Mouse (Mus musculus) neural tube, embryonic 10.5 days (tissue): ENCODE data around the gene Col19a1.

Experiments used
- DNase-seq: peaks from one replicate; pipeline ENCODE4 v3.0.0-alpha.2; 2017; ENCODE audit warnings: low spot score; ENCODE audit errors: extremely low spot score

Col19a1 gene

GRCm38 (mm10) chr1:24461305-24461887 lies 125.9 kb downstream of the Col19a1 start:
- no peak for DNase-seq

- no peak for DNase-seq
Measured at GRCm38 (mm10) chr1:24458015-24458414, 129.3 kb downstream of the Col19a1 start.

GRCm38 (mm10) chr1:24452572-24453269 lies 134.6 kb downstream of the Col19a1 start:
- DNase-seq, result no peak

- no peak for DNase-seq
Measured at GRCm38 (mm10) chr1:24452159-24452558, 135.1 kb downstream of the Col19a1 start.

- no peak for DNase-seq
Measured at GRCm38 (mm10) chr1:24437425-24437824, 149.8 kb downstream of the Col19a1 start.

- no peak for DNase-seq
Measured at GRCm38 (mm10) chr1:24428306-24428705, 159.0 kb downstream of the Col19a1 start.

GRCm38 (mm10) chr1:24378125-24378821 lies 209.0 kb downstream of the Col19a1 start:
- DNase-seq, result no peak

GRCm38 (mm10) chr1:24374902-24375301 lies 212.4 kb downstream of the Col19a1 start:
- DNase-seq, result no peak

GRCm38 (mm10) chr1:24373671-24374070 lies 213.6 kb downstream of the Col19a1 start:
- DNase-seq, result no peak

GRCm38 (mm10) chr1:24372471-24373258 lies 214.6 kb downstream of the Col19a1 start:
- DNase-seq, result no peak

GRCm38 (mm10) chr1:24367570-24368517 lies 219.4 kb downstream of the Col19a1 start:
- DNase-seq, result peak; percentile 27

GRCm38 (mm10) chr1:24364775-24365174 lies 222.5 kb downstream of the Col19a1 start:
- DNase-seq, result no peak

GRCm38 (mm10) chr1:24361990-24362635 lies 225.2 kb downstream of the Col19a1 start:
- DNase-seq, result no peak

- DNase-seq, result no peak
Measured at GRCm38 (mm10) chr1:24349462-24350217, 237.6 kb downstream of the Col19a1 start.

GRCm38 (mm10) chr1:24347621-24348160 lies 239.6 kb downstream of the Col19a1 start:
- DNase-seq, result no peak

- no peak for DNase-seq
Measured at GRCm38 (mm10) chr1:24337556-24338275, 249.6 kb downstream of the Col19a1 start.

GRCm38 (mm10) chr1:24336051-24336450 lies 251.2 kb downstream of the Col19a1 start:
- DNase-seq, result no peak

- no peak for DNase-seq
Measured at GRCm38 (mm10) chr1:24316961-24317589, 270.2 kb downstream of the Col19a1 start.
